Mouse (Mus musculus): ENCODE measurements around the gene B3galnt2.

DNA sequence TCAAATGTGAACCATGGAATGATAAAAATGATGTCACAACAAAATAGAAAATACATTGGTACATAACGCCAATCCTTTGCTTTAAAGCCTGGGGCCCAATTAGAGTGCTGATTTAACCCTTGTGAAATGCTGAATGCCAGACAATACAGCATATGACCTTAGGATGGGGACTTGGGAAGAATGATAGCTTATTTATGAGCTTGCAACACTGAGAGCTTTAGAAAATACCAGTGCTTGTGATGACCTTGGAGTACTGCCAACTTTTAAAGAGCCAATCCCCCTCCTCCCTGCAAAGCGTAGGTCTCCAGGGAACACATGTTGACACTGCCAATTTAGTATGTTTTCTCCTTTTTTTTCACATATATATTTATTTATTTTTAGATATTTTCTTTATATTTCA, 48.4 kb downstream of the B3galnt2 start:
- TF ChIP-seq CTCF (IDR thresholded peaks at IDR 0.05; ENCODE audit: low read depth, low read length): no peak
- TF ChIP-seq POLR2A (IDR thresholded peaks at IDR 0.05; ENCODE audit: borderline replicate concordance, low read depth, low read length): no peak
